Mouse (Mus musculus): Measurements from ENCODE around the gene Thrsp. TPM values are rescaled to one million over a fixed set of nuclear protein-coding genes. Genes with fewer than 3 reads are reported as not detected.

Gene Thrsp
- polyA plus RNA-seq, 1 experiment from 2014 or later = 0.34 TPM

DNA sequence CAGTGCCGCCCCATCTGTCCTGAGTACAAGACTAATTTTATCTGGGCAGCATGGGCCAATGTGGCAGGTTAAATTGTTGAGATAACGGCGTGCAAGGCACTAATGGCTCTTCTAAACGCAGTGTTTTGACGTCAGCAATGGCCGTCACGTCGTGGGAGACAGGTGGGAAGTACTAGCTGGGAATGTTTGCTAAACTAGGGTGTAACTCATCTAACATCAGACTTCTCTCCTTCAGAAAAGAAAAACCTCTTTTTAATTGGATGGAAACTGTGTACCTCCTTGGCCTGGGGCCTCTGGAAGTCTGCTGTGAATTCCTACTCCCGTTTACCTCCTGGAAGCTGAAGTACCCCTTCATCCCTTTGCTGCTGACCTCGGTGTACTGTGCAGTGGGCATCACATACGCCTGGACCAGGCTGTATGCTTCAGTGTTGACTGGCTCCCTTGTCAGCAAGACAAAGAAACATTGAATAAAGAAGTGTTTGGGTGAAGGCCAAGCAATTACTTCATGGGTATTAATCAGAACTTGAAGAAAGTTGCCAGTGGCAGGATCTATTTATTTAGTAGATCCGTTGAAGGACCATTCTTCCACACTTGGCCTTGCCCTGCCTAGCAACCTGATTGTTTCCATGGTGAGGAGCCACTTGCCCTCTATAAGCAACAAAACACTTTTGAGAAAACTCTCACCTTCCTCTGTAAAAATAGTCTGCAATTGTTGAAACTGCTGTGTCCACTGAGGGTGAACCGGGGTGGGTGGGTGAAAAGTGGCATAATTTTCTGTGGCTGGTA, 26.0 kb downstream of the Thrsp start:
- no peak overlapping the region for H3K4me3 ChIP-seq
- no peaks in the 10 kb centered on the region for H3K27me3 ChIP-seq (replicated peaks)
- WGBS = 76% methylated on average over 13 of the region's 13 CpGs
- peaks cover 63% of the 10 kb centered on the region for H3K36me3 ChIP-seq
- no peaks in the 10 kb centered on the region for H3K9me3 ChIP-seq (replicated peaks)
- no peak overlapping the region for H3K4me2 ChIP-seq
- H3K27ac ChIP-seq (ENCODE audit: poor library complexity, severe bottlenecking) = no peak overlapping the region; the same call in 1 of the 2 replicates
- no peak for ATAC-seq (ENCODE audit: insufficient number of reproducible peaks, low FRiP score)
- no peaks in the 10 kb centered on the region for H3K4me1 ChIP-seq (replicated peaks)
- no peak overlapping the region for H3K9ac ChIP-seq

GRCm38 (mm10) chr7:97388541-97388940, 29.0 kb downstream of the Thrsp start:
- Histone ChIP-seq H3K27ac (ENCODE audit: poor library complexity, severe bottlenecking) (no peak overlapping the region), H3K4me3 (no peak overlapping the region), H3K27me3 (replicated peaks) (no peaks in the 10 kb centered on the region), H3K4me1 (replicated peaks) (no peaks in the 10 kb centered on the region), H3K9ac (no peak overlapping the region), H3K9me3 (replicated peaks) (no peaks in the 10 kb centered on the region), H3K36me3 (peaks cover 93% of the 10 kb centered on the region), H3K4me2 (no peak overlapping the region)
- 92% methylated on average over 4 of the region's 4 CpGs for WGBS
- ATAC-seq (ENCODE audit: insufficient number of reproducible peaks, low FRiP score) = no peak

GRCm38 (mm10) chr7:97387561-97388147, 29.9 kb downstream of the Thrsp start:
- no peaks in the 10 kb centered on the region for H3K9me3 ChIP-seq (replicated peaks)
- WGBS = 89% methylated on average over 8 of the region's 8 CpGs
- no peak overlapping the region for H3K4me3 ChIP-seq
- H3K27ac ChIP-seq (ENCODE audit: poor library complexity, severe bottlenecking) = no peak overlapping the region
- no peaks in the 10 kb centered on the region for H3K27me3 ChIP-seq (replicated peaks)
- no peak for ATAC-seq (ENCODE audit: insufficient number of reproducible peaks, low FRiP score)
- peaks cover 93% of the 10 kb centered on the region for H3K36me3 ChIP-seq
- H3K4me1 ChIP-seq (replicated peaks) = no peaks in the 10 kb centered on the region
- no peak overlapping the region for H3K4me2 ChIP-seq
- no peak overlapping the region for H3K9ac ChIP-seq

GRCm38 (mm10) chr7:97386806-97387370, 30.6 kb downstream of the Thrsp start:
- H3K4me1 ChIP-seq (replicated peaks) = no peaks in the 10 kb centered on the region
- ATAC-seq (ENCODE audit: insufficient number of reproducible peaks, low FRiP score) = no peak
- H3K36me3 ChIP-seq = peaks cover 90% of the 10 kb centered on the region
- H3K27ac ChIP-seq (ENCODE audit: poor library complexity, severe bottlenecking) = no peak overlapping the region
- no peak overlapping the region for H3K4me3 ChIP-seq
- WGBS = 89% methylated on average over 5 of the region's 5 CpGs
- no peaks in the 10 kb centered on the region for H3K9me3 ChIP-seq (replicated peaks)
- H3K9ac ChIP-seq = no peak overlapping the region
- H3K4me2 ChIP-seq = no peak overlapping the region
- H3K27me3 ChIP-seq (replicated peaks) = no peaks in the 10 kb centered on the region

DNA sequence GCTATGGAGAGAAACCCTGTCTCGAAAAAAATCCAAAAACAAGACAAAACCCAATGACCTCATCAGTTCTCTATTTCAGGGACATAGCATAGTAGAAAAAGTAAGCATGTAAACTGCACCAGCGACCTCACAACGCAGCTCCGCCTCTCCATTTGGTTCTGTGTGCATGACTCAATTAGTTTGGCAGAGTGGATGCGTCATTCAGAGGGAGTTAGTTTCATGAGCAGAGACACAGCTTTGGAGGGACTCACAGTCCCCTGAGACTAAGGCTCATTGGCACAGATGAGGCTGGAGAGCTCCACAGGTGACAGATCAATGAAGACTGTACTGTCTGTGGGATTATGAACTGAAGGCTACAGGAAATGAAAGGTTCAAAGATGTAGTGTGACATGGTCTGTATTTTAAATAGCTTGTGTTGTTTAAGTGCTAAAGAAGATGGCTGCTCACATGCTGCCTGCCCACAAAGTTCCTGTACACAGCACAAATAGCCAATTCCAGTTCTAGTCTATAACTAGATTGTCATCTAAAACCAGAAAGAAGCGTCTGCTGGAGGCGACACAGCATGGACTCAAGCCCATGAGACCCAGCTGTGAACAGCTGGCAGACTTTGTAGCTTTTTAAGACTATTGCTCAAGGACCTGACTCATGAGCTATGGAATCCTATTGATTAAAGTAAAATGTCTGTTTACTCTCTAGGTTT, 31.3 kb downstream of the Thrsp start:
- Histone ChIP-seq H3K27me3 (replicated peaks) (no peaks in the 10 kb centered on the region), H3K4me3 (no peak overlapping the region), H3K9me3 (replicated peaks) (no peaks in the 10 kb centered on the region), H3K9ac (no peak overlapping the region), H3K27ac (ENCODE audit: poor library complexity, severe bottlenecking) (no peak overlapping the region), H3K4me2 (no peak overlapping the region), H3K36me3 (peaks cover 90% of the 10 kb centered on the region), H3K4me1 (replicated peaks) (no peaks in the 10 kb centered on the region)
- WGBS = 91% methylated on average over 7 of the region's 7 CpGs
- no peak for ATAC-seq (ENCODE audit: insufficient number of reproducible peaks, low FRiP score)

DNA sequence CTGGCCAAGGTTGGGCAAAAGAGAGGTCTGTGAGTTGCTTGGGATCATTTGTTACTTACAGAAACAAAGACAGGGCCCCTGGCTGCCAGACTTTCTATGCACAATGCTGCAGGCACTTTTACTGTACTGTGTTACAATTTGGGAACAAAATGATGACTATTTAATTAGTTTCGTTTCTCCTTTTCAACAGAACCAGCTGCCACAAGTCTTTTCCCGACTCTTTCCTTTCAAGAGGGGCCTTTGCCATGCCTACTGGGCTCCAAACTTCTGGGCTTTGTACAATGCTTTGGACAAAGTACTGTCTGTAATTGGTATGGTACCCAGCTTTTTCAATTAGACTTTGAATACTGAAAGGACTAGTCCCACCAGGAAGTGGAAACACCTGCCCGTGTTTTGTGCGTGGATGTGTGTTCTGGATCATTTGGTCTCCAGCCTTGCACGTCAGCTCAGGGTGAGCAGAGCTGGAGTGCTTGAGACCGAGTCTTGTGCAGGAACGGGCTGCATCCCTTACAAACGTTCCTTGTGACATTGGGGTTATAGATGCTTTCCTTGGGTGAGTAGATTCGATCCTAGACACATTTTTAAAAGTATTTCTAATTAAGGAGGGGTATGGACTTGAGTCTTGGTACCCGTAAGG, 33.9 kb downstream of the Thrsp start:
- ATAC-seq (ENCODE audit: insufficient number of reproducible peaks, low FRiP score) = no peak

GRCm38 (mm10) chr7:97382661-97383060, 34.9 kb downstream of the Thrsp start:
- ATAC-seq (ENCODE audit: insufficient number of reproducible peaks, low FRiP score) = no peak
- Histone ChIP-seq H3K4me1 (replicated peaks) (no peaks in the 10 kb centered on the region), H3K27ac (ENCODE audit: poor library complexity, severe bottlenecking) (no peak overlapping the region), H3K36me3 (peaks cover 92% of the 10 kb centered on the region), H3K9me3 (replicated peaks) (no peaks in the 10 kb centered on the region), H3K4me3 (no peak overlapping the region), H3K9ac (no peak overlapping the region), H3K27me3 (replicated peaks) (no peaks in the 10 kb centered on the region), H3K4me2 (no peak overlapping the region)
- WGBS = 93% methylated on average over 8 of the region's 8 CpGs

More for the DNA sequence above, 33.9 kb downstream of the Thrsp start:
- WGBS = 94% methylated on average over 10 of the region's 10 CpGs
- Histone ChIP-seq H3K4me3 (no peak overlapping the region), H3K9ac (no peak overlapping the region), H3K4me2 (no peak overlapping the region), H3K27me3 (replicated peaks) (no peaks in the 10 kb centered on the region), H3K9me3 (replicated peaks) (no peaks in the 10 kb centered on the region), H3K27ac (ENCODE audit: poor library complexity, severe bottlenecking) (no peak overlapping the region), H3K36me3 (peaks cover 92% of the 10 kb centered on the region), H3K4me1 (replicated peaks) (no peaks in the 10 kb centered on the region)

DNA sequence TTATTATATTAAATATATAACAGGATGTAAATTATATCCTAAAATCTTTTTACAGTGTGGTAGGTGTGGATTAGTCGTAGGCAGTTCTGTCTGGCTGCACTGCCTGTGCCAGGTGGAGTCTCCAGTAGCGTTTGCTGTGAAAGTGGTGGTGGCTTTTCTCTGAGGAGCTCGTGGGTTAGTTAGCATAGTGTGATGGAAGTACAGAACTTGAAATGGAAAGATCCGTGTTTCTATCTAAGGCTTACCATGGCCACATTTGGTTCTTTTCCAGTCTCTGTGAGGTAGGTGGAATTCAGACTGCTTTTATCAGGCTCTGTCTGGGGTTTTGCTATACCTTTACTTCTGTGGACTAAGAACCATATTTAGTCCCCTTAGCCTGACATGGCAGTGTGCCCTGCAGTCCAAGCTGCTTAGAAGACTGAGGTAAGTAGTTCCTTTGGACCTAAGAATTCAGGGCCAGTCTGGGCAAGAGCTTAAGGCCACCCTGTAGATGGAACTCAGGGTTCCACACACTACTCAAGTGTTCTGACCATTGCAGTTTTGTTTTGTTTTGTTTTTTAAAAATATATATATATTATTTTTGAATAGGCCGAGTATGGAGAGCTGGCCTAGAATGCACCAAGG, 36.9 kb downstream of the Thrsp start:
- 91% methylated on average over 5 of the region's 5 CpGs for WGBS
- Histone ChIP-seq H3K27me3 (replicated peaks) (no peaks in the 10 kb centered on the region), H3K4me2 (no peak overlapping the region), H3K9ac (no peak overlapping the region), H3K4me3 (no peak overlapping the region), H3K27ac (ENCODE audit: poor library complexity, severe bottlenecking) (no peak overlapping the region), H3K9me3 (replicated peaks) (no peaks in the 10 kb centered on the region), H3K36me3 (peaks cover 85% of the 10 kb centered on the region), H3K4me1 (replicated peaks) (no peaks in the 10 kb centered on the region)
- no peak for ATAC-seq (ENCODE audit: insufficient number of reproducible peaks, low FRiP score)

GRCm38 (mm10) chr7:97379304-97379703, 38.2 kb downstream of the Thrsp start:
- WGBS = 91% methylated on average over 5 of the region's 5 CpGs
- no peaks in the 10 kb centered on the region for H3K9me3 ChIP-seq (replicated peaks)
- H3K4me1 ChIP-seq (replicated peaks) = no peaks in the 10 kb centered on the region
- no peaks in the 10 kb centered on the region for H3K27me3 ChIP-seq (replicated peaks)
- H3K27ac ChIP-seq (ENCODE audit: poor library complexity, severe bottlenecking) = no peak overlapping the region
- no peak overlapping the region for H3K9ac ChIP-seq
- no peak for ATAC-seq (ENCODE audit: insufficient number of reproducible peaks, low FRiP score)
- no peak overlapping the region for H3K4me3 ChIP-seq
- H3K36me3 ChIP-seq = peaks cover 85% of the 10 kb centered on the region
- H3K4me2 ChIP-seq = no peak overlapping the region

- Histone ChIP-seq H3K4me2 (no peak overlapping the region), H3K4me3 (no peak overlapping the region), H3K9me3 (replicated peaks) (no peaks in the 10 kb centered on the region), H3K4me1 (replicated peaks) (peaks cover 9% of the 10 kb centered on the region), H3K9ac (no peak overlapping the region), H3K36me3 (peaks cover 61% of the 10 kb centered on the region), H3K27ac (ENCODE audit: poor library complexity, severe bottlenecking) (no peak overlapping the region), H3K27me3 (replicated peaks) (no peaks in the 10 kb centered on the region)
- no peak for ATAC-seq (ENCODE audit: insufficient number of reproducible peaks, low FRiP score)
- WGBS = 83% methylated on average over 2 of the region's 2 CpGs
Observed at GRCm38 (mm10) chr7:97375906-97376305, 41.6 kb downstream of the Thrsp start.
